27 mouse cellular contexts compared by ENCODE assay signal in the genomic region with DNA sequence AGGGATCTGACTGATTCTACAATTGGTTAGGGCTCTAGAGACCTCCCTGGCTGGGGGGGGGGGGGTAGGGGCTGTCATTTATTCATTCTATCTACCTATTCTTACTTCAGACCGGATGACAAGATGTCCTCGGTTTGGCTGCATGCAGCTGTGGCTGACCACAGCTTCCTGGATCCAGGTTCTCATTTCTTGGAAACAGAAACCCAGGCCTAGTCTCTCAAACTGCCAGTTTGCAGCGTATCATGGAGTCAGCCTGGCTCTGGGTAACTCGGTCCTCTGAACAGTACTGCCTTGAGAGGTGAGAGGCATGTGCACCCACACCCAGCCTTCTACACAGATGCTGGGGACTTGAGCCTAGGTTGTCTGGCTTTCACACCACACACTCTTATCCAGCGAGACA.
A peak's percentile ranks its signal among the peaks of the same experiment; 100 is the strongest.
DNase-seq lines count a peak whose midpoint lies in the region; ATAC-seq and TF ChIP-seq lines count a peak whose summit lies in the region.
"Had no signal": no experiment of that assay in that cellular context is flagged by ENCODE, and none has a peak within 500 bp of the region (broad histone marks: within the 10 kb centered on the region; RNA-seq: fewer than 3 reads in every experiment).

No protein-coding gene starts in this region.

- no peak for ATAC-seq in liver, embryonic 12.5 days
- peak; percentile 73 for ATAC-seq in activated CD4-positive, CD25-positive, alpha-beta regulatory T cell, adult 4 months
- no peak for ATAC-seq in forebrain, postnatal 0 days
- ATAC-seq: forebrain, embryonic 16.5 days; hindbrain, embryonic 16.5 days; intestine, postnatal 0 days; midbrain, embryonic 16.5 days had no signal

- H3K27me3 ChIP-seq in liver, embryonic 12.5 days (replicated peaks): no peaks in the 10 kb centered on the region
- H3K27me3 ChIP-seq in forebrain, postnatal 0 days (ENCODE audit: insufficient read depth, low read length): no peaks in the 10 kb centered on the region
- H3K27me3 ChIP-seq: neural tube, embryonic 13.5 days had no signal

- TF ChIP-seq CTCF in forebrain, postnatal 0 days (IDR thresholded peaks at IDR 0.05; ENCODE audit: low read depth): no peak

- no peak overlapping the region for H3K4me2 ChIP-seq in liver, embryonic 12.5 days
- no peak overlapping the region for H3K4me2 ChIP-seq in forebrain, postnatal 0 days (ENCODE audit: low read depth)
- H3K4me2 ChIP-seq: neural tube, embryonic 13.5 days had no signal

- DNase-seq in liver (peak; percentile 7), 416B (ENCODE audit: low read depth) (peak; percentile 80)
- peak; percentile 46 for DNase-seq in induced T-regulatory cell, adult 2 months (ENCODE audit: low read depth)
- no peak for DNase-seq in forebrain, postnatal 0 days
- no peak for DNase-seq in layer of hippocampus, adult 18-20 months (ENCODE audit: low spot score in 2 of 2)
- no peak for DNase-seq in kidney, postnatal 10 days
- DNase-seq: adrenal gland, postnatal 25 days; cerebellum, adult 11-12 months; cerebellum, postnatal 10 days; gastrocnemius, postnatal 25 days; heart, postnatal 4 days; kidney, postnatal 4 days; lung, adult 2 months; retina, postnatal 1 day; right cerebral cortex, postnatal 25 days; spleen, adult 18-20 months had no signal

- H3K9me3 ChIP-seq in liver, embryonic 12.5 days (replicated peaks): 0 out of 2 replicates have a peak, but pooled peaks cover 3% of the 10 kb centered on the region
- no peaks in the 10 kb centered on the region for H3K9me3 ChIP-seq in forebrain, postnatal 0 days (ENCODE audit: low read length)
- H3K9me3 ChIP-seq: heart, embryonic 10.5 days; limb, embryonic 10.5 days; neural tube, embryonic 13.5 days had no signal

- peaks cover 5% of the 10 kb centered on the region; the same call in 1 of the 2 replicates for H3K4me1 ChIP-seq in liver, embryonic 12.5 days
- no peaks in the 10 kb centered on the region for H3K4me1 ChIP-seq in forebrain, postnatal 0 days (ENCODE audit: insufficient read depth)
- H3K4me1 ChIP-seq: forebrain, embryonic 10.5 days; heart, embryonic 10.5 days; limb, embryonic 10.5 days; neural tube, embryonic 13.5 days had no signal

- H3K9ac ChIP-seq in liver, embryonic 12.5 days: no peak overlapping the region
- no peak overlapping the region for H3K9ac ChIP-seq in forebrain, postnatal 0 days
- H3K9ac ChIP-seq: neural tube, embryonic 13.5 days had no signal

- H3K4me3 ChIP-seq in liver, embryonic 12.5 days: no peak overlapping the region
- H3K4me3 ChIP-seq in forebrain, postnatal 0 days (ENCODE audit: low read depth, low read length): no peak overlapping the region
- H3K4me3 ChIP-seq: forebrain, embryonic 10.5 days; heart, embryonic 10.5 days; limb, embryonic 10.5 days; myocyte; neural tube, embryonic 13.5 days had no signal

- no peak overlapping the region for H3K27ac ChIP-seq in liver, embryonic 12.5 days
- no peak overlapping the region for H3K27ac ChIP-seq in forebrain, postnatal 0 days (ENCODE audit: low read depth, low read length)
- H3K27ac ChIP-seq: forebrain, embryonic 10.5 days; heart, embryonic 10.5 days; limb, embryonic 10.5 days; neural tube, embryonic 13.5 days had no signal

- 31% methylated on average over 5 of the region's 5 CpGs for WGBS in liver, embryonic 12.5 days (ENCODE audit: insufficient replicate concordance)
- 90% methylated on average over 5 of the region's 5 CpGs for WGBS in forebrain, postnatal 0 days

- no peaks in the 10 kb centered on the region for H3K36me3 ChIP-seq in liver, embryonic 12.5 days
- no peaks in the 10 kb centered on the region for H3K36me3 ChIP-seq in forebrain, postnatal 0 days (ENCODE audit: insufficient read depth)
- H3K36me3 ChIP-seq: forebrain, embryonic 10.5 days; heart, embryonic 10.5 days; limb, embryonic 10.5 days; neural tube, embryonic 13.5 days had no signal

Comparison
In these comparisons a context has a peak if more than half of its experiments do, and no peak if none do; other contexts are left out.
1. DNase-seq: peak in liver (single experiment), 416B (single experiment) and induced T-regulatory cell, adult 2 months (single experiment); none in forebrain, postnatal 0 days (single experiment), layer of hippocampus, adult 18-20 months (0 of 2) and kidney, postnatal 10 days (single experiment).